Mouse (Mus musculus) limb, embryonic 14.5 days (tissue): Measurements from ENCODE around the gene Slc39a1. TPM values are rescaled to one million over a fixed set of nuclear protein-coding genes. Genes with fewer than 3 reads are reported as not detected.

Source experiments
- ATAC-seq: fragments of 200-750 bp; cut with Nextera tagmentation; 2 replicates; pipeline ENCODE4 v1.8.0; 2017; ENCODE audit warnings: low read depth, moderate number of reproducible peaks, moderate TSS enrichment; ENCODE audit not compliant: low FRiP score
- DNase-seq: peaks from one replicate; pipeline ENCODE4 v3.0.0-alpha.2; 2015; ENCODE audit warnings: low spot score
- H3K27ac ChIP-seq: fragments of 300-500 bp; sonication (generic); replicated peaks from 2 replicates; pipeline ENCODE4 v1.5.1; 2014; ENCODE audit warnings: low read depth, mild to moderate bottlenecking, low read length, moderate library complexity, mixed read lengths
- H3K27me3 ChIP-seq: fragments of 300-500 bp; sonication (generic); 2 replicates; pipeline ENCODE4 v1.6.1; 2014; ENCODE audit warnings: low read length, mixed read lengths; ENCODE audit not compliant: control insufficient read depth, insufficient read depth
- H3K36me3 ChIP-seq: fragments of 300-500 bp; sonication (generic); 2 replicates; pipeline ENCODE4 v1.6.1; 2014; ENCODE audit warnings: mild to moderate bottlenecking, low read length, moderate library complexity, mixed read lengths; ENCODE audit not compliant: control insufficient read depth, insufficient read depth
- H3K4me1 ChIP-seq: fragments of 300-500 bp; sonication (generic); 2 replicates; pipeline ENCODE4 v1.6.1; 2014; ENCODE audit warnings: antibody characterized with exemption, low read length, mixed read lengths; ENCODE audit not compliant: control insufficient read depth, insufficient read depth
- H3K4me2 ChIP-seq: fragments of 300-500 bp; sonication (generic); replicated peaks from 2 replicates; pipeline ENCODE4 v1.6.1; 2014; ENCODE audit warnings: low read depth, mild to moderate bottlenecking, low read length, moderate library complexity; ENCODE audit not compliant: severe bottlenecking
- H3K4me3 ChIP-seq: fragments of 300-500 bp; sonication (generic); replicated peaks from 2 replicates; pipeline ENCODE4 v1.5.1; 2014; ENCODE audit warnings: low read length
- H3K9ac ChIP-seq: fragments of 300-500 bp; sonication (generic); 2 replicates; pipeline ENCODE4 v1.6.1; 2014; ENCODE audit warnings: mild to moderate bottlenecking, low read depth, low read length, moderate library complexity; ENCODE audit not compliant: severe bottlenecking
- H3K9me3 ChIP-seq: fragments of 300-500 bp; sonication (generic); 2 replicates; pipeline ENCODE4 v1.6.1; 2016; ENCODE audit warnings: low read length; ENCODE audit not compliant: control insufficient read depth
- POLR2A ChIP-seq: fragments of 200-500 bp; IDR thresholded peaks from 2 replicates; pipeline ENCODE4 v1.8.0; 2012; ENCODE audit warnings: inconsistent platforms, mild to moderate bottlenecking, moderate library complexity, borderline replicate concordance; ENCODE audit not compliant: insufficient read depth, insufficient read length; ENCODE audit errors: extremely low read depth
- WGBS: fragments of 180-500 bp; shearing (Covaris S2); extraction: QIAGEN DNeasy Blood & Tissue Kit; methylation state at CpG from one replicate; pipeline ENCODE4 v1.1.7; 2014; 5-methylcytosine and 5-hydroxymethylcytosine counted together
- polyA plus RNA-seq, 2 experiments: library from polyadenylated mRNA; depleted of rRNA in 1 of 2; stranded (reverse) in 1 of 2; unstranded in 1 of 2; fragments of >200 nt; fragmentation: Nextera tagmentation in 1 of 2; extraction: Ambion mirVana in 1 of 2; gene quantifications; 2 replicates each; pipeline versions ENCODE4 v1.2.1 to v1.2.3; 2012 to 2014

The Slc39a1 gene
- polyA plus RNA-seq, 2 experiments, result 56.8 to 104 TPM

DNA sequence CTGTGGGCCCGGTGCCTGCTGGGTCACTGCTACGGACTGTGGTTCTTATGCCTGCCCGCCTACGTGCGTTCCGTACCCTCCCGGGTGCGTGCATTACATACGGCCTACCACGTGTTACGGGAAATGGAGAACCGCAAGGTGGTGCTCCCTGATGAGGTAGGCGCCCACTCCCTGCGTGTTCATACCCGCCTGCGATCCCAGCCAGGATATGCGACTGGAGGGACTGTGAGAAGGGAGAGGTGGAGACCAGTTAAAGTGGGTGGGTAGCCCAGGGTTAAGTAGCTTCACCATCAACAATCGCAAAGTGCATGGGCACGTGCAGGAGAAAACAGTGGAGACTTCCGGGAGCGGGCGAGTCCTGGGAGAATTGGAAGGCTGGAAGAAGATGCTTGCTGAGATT lies 25.9 kb downstream of the Slc39a1 start:
- ATAC-seq, result no peak
- Histone ChIP-seq H3K4me3 (no peak overlapping the region), H3K9ac (no peak overlapping the region), H3K27me3 (no peaks in the 10 kb centered on the region), H3K4me2 (no peak overlapping the region), H3K36me3 (peaks cover 76% of the 10 kb centered on the region), H3K27ac (no peak overlapping the region), H3K9me3 (no peaks in the 10 kb centered on the region), H3K4me1 (no peaks in the 10 kb centered on the region)
- 93% methylated on average over 22 of the region's 22 CpGs for WGBS
- no peak for TF ChIP-seq POLR2A
- DNase-seq, result no peak

DNA sequence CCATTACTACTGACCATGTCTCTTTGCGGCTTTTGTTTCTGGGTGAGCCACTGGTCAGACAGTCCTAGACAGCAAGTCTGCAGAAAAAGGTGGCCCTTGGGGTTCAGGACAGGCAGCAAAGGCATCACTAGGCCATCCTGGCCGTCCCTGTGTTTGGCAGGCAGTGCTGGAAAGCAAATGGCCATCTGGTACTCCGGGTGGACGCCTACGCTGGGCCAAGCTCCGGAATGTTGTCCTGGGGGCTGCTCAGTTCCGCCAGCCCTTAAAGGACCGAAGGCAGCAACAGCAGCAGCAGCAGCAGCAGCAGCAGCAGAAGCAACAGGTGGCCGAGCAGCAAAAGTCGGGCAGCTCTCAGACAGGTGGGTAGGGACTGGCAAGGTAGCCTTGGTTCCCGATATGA lies 27.3 kb downstream of the Slc39a1 start:
- Histone ChIP-seq H3K9me3 (no peaks in the 10 kb centered on the region), H3K4me3 (no peak overlapping the region), H3K9ac (no peak overlapping the region), H3K27ac (no peak overlapping the region), H3K4me1 (no peaks in the 10 kb centered on the region), H3K4me2 (no peak overlapping the region), H3K27me3 (no peaks in the 10 kb centered on the region), H3K36me3 (peaks cover 81% of the 10 kb centered on the region)
- ATAC-seq (no peak), DNase-seq (no peak)
- 93% methylated on average over 11 of the region's 11 CpGs for WGBS
- no peak for TF ChIP-seq POLR2A

DNA sequence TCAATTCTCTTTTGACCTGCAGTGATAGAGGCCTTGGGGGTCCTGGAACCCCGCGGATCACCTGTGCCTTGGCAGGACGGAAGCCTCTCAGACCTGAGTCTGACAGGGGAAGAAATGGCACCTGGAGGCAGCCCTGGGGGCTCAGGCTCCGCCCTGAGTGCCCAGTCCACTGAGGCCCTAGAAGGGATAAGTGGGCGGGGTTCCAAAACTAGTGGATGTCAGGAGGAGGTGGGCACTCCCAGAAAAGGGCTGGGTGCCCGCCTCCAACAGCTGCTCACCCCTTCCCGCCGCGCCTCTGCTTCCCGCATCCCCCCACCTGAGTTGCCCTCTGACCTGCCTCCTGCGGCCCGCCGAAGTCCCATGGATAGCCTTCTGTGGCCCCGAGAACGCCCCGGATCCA lies 28.9 kb downstream of the Slc39a1 start:
- Histone ChIP-seq H3K9ac (no peak overlapping the region), H3K27me3 (no peaks in the 10 kb centered on the region), H3K36me3 (peaks cover 73% of the 10 kb centered on the region), H3K9me3 (no peaks in the 10 kb centered on the region), H3K4me3 (no peak overlapping the region), H3K27ac (no peak overlapping the region), H3K4me2 (no peak overlapping the region), H3K4me1 (no peaks in the 10 kb centered on the region)
- ATAC-seq, result no peak
- no peak for DNase-seq
- no peak for TF ChIP-seq POLR2A
- 41% methylated on average over 16 of the region's 16 CpGs for WGBS

DNA sequence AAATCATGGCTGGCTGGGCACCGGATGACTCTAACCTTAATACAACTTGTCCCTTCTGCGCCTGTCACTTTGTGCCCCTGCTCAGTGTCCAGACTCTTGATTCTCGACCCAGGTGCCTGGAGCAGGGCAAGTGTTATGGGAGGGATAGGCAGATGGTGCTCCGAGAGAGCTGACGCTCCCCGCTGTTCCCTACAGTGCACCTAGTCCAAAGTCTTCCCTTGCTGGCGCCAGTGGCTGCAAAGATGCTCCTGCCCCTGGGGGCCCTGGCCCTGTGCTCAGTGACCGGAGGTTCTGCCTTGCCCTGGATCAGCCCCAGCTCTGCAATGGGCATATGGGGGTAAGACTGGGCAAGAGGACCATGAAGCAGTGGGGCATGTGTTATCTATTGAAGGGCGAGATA lies 29.8 kb downstream of the Slc39a1 start:
- Histone ChIP-seq H3K4me2 (no peak overlapping the region), H3K27me3 (no peaks in the 10 kb centered on the region), H3K36me3 (peaks cover 63% of the 10 kb centered on the region), H3K27ac (no peak overlapping the region), H3K9me3 (no peaks in the 10 kb centered on the region), H3K4me1 (no peaks in the 10 kb centered on the region), H3K9ac (no peak overlapping the region), H3K4me3 (no peak overlapping the region)
- WGBS, result 93% methylated on average over 9 of the region's 9 CpGs
- no peak for DNase-seq
- no peak for TF ChIP-seq POLR2A
- ATAC-seq, result no peak

DNA sequence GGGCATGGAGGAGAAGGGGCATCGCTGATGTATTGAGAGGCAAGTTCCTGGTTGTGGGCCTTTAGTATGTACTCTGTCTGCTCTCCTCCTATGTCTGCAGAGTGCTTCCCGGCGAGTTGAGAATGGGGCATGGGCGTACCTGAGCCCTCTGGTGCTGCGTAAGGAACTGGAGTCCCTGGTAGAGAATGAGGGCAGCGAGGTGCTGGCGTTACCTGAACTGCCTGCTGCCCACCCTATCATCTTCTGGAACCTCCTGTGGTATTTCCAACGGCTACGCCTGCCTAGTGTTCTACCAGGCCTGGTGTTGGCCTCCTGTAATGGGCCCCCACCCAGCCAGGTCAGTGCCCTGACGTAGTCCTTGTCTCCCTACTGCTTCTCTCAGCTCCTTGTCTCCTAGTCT lies 30.2 kb downstream of the Slc39a1 start:
- Histone ChIP-seq H3K27me3 (no peaks in the 10 kb centered on the region), H3K4me2 (no peak overlapping the region), H3K4me3 (no peak overlapping the region), H3K9me3 (no peaks in the 10 kb centered on the region), H3K27ac (no peak overlapping the region), H3K4me1 (no peaks in the 10 kb centered on the region), H3K36me3 (peaks cover 60% of the 10 kb centered on the region), H3K9ac (no peak overlapping the region)
- DNase-seq (no peak), ATAC-seq (no peak)
- TF ChIP-seq POLR2A, result no peak
- WGBS, result 96% methylated on average over 10 of the region's 10 CpGs

DNA sequence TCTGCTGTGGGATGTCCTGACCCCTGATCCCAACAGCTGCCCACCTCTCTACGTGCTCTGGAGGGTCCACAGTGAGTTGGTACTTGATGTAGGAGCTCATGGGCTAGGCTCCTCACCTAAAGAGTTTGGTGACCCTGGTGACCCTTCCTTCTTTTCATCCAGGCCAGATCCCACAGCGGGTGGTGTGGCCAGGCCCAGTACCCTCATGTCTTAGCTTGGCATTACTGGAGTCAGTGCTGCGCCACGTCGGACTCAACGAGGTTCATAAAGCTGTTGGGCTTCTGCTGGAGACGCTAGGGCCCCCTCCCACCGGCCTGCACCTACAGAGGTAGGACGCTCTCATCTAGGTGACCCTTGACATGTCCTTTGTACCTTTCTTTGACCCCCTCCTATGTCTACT lies 31.2 kb downstream of the Slc39a1 start:
- H3K36me3 ChIP-seq, result peaks cover 50% of the 10 kb centered on the region
- no peaks in the 10 kb centered on the region for H3K4me1 ChIP-seq
- 92% methylated on average over 9 of the region's 9 CpGs for WGBS

More for the DNA sequence above, 31.2 kb downstream of the Slc39a1 start:
- no peak for TF ChIP-seq POLR2A
- no peak overlapping the region for H3K4me3 ChIP-seq
- H3K4me2 ChIP-seq, result no peak overlapping the region
- H3K27ac ChIP-seq, result no peak overlapping the region
- H3K9ac ChIP-seq, result no peak overlapping the region
- ATAC-seq, result no peak
- H3K9me3 ChIP-seq, result no peaks in the 10 kb centered on the region
- H3K27me3 ChIP-seq, result no peaks in the 10 kb centered on the region
- no peak for DNase-seq
